Mouse (Mus musculus) CD4-positive, CD25-positive, alpha-beta regulatory T cell, adult 4 months (primary cell): ENCODE data around the gene 4930469K13Rik. TPM values are rescaled to one million over a fixed set of nuclear protein-coding genes. Genes with fewer than 3 reads are reported as not detected.

ENCODE experiments used
- ATAC-seq: one replicate; pipeline ENCODE4 v1.8.0; 2017
- polyA plus RNA-seq, 2 experiments: library from polyadenylated mRNA; unstranded; fragments of 100-300 nt; shearing (Covaris generic); gene quantifications; one replicate each; pipeline ENCODE4 v1.2.1; 2017

4930469K13Rik gene
- polyA plus RNA-seq, 2 experiments from 2014 or later: 10.7 to 11.1 TPM

DNA sequence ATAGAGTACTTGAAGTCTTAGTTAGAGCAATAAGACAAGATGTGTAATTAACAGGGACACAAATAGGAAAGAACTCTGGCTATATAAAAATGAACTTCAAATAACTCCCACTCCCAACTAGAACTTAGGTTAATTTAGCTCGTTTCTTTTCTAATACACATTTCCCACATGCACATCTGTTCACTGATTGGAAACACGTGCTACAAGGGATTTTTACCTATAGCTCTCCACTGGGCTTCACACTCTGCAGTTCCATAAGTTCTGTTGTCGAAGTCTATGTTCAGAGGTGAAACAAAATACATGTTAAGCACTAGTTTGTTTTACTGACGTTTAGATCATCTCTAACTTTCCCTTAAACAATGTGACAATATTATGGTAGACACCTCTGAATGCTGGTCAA is 118.2 kb downstream of the 4930469K13Rik start:
- ATAC-seq: no peak

DNA sequence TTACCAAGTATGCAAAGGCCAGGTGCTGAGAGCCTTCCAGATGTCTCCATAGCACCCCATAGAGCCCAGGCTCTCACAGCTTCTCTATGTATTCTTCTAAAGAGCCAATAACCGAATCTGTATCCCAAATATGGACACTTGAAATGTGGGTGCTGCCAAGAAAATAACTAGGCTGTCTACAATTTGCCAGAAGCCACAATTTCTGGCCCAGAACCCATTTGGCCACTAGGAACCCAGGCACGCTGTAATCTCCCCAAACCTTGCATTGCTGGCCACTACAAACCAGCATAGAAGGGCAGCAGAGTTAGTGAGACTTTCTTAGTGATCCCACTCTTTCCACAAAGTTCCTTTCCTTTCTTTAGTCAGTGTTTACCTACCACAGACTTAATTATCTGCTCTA is 123.2 kb downstream of the 4930469K13Rik start:
- ATAC-seq: no peak

GRCm38 (mm10) chr11:33974341-33975040 is 123.9 kb downstream of the 4930469K13Rik start:
- ATAC-seq: no peak

DNA sequence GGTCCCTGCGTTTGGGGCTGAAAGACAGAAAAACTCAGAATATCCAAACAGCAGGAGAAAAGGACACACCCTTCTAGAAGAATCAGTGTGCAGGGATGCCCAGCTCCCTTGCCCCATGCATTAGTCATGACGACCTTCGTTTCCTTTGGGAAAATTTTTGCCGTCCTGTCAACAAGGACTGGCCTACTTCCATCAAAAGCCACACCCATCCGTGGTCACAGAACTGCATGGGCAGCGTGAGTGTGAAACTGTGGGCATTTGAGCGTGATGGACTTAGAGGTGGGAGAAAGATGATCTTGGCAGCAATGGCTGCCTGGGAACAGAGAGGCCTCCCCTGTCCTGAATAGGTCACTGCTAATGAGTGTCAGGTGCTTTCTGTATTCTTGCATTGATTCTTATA is 126.2 kb downstream of the 4930469K13Rik start:
- no peak for ATAC-seq

DNA sequence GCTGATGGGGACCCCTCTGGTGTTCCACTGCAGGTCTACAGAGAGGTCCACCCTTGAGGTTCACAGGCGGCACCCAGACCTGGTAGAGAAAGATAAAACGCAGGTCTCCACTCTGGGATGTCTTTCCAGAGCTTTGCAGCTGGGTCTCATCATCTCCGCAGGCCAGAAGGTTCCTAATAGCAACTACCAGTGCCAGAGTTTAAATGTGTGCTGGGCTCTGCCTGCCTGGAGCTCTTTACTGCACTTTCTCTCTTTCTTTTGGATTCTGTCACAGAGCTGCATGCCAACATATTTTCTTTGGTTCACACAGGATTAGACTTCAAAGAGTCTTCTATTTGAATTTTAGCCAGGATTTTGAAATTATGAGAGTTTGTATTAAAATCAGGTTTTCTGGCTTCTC is 129.2 kb downstream of the 4930469K13Rik start:
- ATAC-seq: no peak

DNA sequence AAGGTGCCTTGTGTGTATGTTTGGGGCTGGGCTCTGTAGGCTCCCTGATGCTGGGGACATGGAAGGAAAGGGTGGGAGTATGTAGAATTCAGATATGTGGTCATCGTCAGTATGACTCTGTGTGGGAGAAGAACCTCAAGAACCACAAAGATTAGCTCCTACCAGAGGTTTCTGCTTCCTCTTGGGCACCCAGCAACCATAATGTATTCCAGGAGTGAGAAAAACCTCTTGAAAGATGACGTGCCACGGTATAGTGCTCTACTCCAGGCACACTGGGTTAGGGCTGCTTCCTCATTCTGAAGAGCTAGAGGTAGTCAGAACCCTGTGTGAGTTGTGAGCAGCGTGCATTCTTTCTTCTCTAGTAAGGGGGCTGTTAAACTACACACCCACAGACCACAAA is 130.6 kb downstream of the 4930469K13Rik start:
- no peak for ATAC-seq

- no peak for ATAC-seq
Measured at GRCm38 (mm10) chr11:33965380-33965779, 133.0 kb downstream of the 4930469K13Rik start.

DNA sequence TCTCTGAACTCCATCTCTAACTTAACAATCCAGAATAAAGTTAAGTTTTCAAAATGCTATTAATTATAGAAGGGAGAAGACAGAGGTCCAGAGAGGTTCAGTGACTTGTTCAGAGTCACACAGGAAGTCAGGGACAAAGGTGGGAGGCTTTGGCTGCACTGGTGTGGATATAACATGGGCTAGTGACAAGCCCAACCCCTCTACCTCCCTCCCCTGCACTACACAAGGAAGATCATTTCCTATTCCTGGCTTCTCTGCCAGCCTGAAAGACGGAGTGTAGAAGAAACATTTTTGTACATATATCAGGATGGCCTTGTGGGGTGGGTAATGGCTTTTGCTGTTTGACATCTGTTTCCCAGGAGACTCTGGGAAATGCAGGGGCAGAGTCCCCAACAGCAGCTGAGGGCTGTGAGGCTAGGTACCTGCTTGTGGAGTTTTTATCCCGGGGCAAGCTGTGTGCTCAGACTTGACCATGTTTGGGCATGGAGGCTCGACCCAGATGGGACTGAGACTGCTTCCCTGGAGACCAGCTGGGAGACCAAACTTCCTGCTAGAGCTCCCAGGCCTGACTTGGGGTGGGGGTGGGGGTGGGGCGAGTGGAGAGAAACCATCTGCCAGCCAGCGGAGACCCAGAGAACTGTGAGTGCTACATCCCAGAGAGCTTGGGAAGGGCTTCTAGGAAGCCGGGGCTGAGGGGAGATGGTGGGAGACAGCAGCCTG is 135.5 kb downstream of the 4930469K13Rik start, which contains the start of gene Kcnmb1:
Gene Kcnmb1, plus strand, starts transcription at position 326 of the 720 bp plus-strand sequence.
- ATAC-seq: no peak

DNA sequence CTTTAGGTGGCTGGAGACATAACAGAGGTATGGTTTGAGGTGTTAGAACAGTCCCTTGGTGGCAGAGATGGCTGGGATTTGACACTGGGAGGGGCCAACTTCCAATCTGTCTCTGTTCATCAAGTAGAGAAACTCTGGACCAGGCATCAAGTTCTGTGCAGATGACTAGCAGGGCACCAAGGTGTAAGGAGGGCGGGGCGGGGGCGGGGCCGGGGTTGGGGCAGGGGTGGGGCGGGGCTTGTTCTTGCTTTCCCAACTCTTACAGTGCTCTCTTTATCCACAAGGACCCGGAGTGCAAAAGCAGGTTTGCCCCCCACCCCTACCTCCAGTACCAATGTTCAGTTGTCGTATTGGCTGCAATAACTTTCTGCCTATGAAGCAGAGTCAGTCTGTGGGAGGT is 136.2 kb downstream of the 4930469K13Rik start:
- no peak for ATAC-seq

DNA sequence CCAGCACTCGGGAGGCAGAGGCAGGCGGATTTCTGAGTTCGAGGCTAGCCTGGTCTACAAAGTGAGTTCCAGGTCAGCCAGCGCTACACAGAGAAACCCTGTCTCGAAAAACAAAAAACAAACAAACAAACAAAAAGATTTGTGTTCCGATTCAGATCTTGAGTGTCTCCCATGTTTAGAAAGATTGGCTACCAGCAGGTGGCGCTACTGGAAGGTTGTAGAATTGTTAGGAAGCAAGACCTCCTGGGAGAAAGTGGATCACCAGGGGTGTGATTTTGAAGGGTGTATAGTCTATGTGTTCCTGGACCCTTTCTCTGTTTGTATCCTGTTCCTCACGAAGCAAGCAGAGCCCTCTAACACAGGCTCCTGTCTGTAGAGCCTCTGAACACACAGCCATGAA is 139.6 kb downstream of the 4930469K13Rik start:
- ATAC-seq: no peak

GRCm38 (mm10) chr11:33957595-33957994 is 140.8 kb downstream of the 4930469K13Rik start:
- no peak for ATAC-seq

DNA sequence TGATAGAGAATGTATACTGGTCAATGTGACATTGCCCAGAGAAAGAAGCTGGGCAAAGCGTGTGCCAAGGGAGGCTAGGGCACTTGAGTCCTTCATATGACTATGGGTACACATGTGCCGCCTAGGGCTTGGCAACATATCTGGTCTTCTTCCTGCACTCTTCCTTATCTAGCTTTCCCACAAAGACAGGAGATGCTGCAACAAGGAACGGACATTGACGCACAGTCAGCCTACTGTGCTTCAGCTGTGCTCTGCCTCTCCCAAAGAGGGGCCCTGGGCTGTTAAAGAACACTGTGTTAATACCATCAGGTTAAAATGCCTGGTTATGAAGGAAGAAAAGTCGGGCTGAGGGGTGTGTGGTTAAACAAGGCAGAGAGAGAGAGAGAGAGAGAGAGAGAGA is 141.7 kb downstream of the 4930469K13Rik start:
- ATAC-seq: no peak

DNA sequence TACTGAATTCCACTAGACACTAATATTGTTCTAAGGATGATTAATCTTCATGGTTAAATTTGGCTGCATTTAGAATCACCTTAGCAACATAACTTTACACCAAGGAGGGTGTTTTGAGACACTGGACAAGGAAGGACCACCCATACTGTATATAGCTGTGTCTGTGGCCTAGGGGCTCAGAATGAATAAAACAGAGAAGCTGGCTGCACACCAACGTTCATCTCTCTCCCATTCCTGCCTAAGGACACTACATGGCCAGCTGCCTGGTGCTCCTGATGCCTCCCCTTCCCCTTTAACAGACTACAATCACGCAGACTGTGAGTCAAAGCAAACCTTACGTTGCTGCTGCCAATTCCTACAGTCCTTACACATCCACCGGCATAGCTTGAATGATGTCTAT is 142.4 kb downstream of the 4930469K13Rik start:
- no peak for ATAC-seq

GRCm38 (mm10) chr11:33951684-33952625 is 146.4 kb downstream of the 4930469K13Rik start:
- no peak for ATAC-seq

DNA sequence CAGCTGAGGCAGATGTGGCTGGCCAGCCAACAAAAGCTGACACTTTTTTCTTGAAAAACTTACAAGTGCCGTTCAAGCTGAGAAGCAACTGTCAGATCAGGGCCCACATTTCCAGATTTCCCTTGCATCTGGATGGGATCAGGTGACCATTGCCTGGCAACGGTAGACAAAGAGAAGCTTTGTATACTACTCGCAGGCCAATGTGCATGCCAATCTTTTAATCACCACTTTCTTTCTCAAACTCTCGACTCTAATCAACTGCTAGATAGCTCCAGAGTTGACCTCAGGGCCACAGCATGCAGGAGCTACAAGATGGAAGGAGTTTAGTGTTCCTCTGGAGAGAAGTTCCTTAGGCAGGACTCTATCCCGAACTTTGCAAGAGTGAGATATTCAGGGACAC is 147.2 kb downstream of the 4930469K13Rik start:
- no peak for ATAC-seq

DNA sequence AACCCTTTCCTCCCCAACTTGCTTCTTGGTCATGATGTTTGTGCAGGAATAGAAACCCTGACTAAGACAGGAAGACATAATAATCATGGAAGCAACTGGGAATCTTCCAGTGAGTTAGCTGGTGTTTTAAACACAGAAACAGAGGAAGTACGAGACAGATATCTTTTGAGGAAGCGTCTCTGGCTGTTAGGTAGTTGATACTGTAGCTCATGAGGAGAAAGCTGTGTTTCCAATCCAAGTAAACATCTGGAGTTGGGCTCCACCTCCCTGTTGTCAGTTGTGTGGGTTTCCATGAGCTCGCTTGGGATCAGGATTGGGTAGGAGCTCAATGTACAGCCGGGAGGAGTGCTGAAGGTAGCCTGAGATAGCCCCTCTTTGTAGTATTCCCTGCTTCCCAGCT is 151.9 kb downstream of the 4930469K13Rik start:
- no peak for ATAC-seq

- no peak for ATAC-seq
Measured at GRCm38 (mm10) chr11:33944786-33945328, 153.5 kb downstream of the 4930469K13Rik start.

- ATAC-seq: no peak
Measured at GRCm38 (mm10) chr11:33944067-33944785, 154.1 kb downstream of the 4930469K13Rik start.

DNA sequence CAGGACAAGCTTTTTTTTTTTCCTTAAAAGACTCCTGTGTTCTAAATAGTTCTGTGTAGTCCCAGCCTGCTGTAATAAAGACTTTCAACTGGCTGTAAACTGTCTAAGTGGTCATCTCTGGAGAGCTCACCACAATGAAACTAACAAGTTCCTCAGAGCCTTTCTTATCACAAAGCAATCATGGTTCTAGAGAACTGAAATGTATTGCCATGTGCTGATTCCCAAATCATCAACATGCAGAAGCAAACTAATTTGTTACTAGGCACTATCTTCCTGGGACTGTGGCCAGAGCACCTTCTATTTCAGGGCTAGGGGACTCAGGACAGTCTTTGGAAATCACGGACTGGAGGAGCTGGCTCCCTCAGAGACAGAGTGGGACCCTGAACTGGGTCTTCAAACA is 154.8 kb downstream of the 4930469K13Rik start:
- no peak for ATAC-seq

DNA sequence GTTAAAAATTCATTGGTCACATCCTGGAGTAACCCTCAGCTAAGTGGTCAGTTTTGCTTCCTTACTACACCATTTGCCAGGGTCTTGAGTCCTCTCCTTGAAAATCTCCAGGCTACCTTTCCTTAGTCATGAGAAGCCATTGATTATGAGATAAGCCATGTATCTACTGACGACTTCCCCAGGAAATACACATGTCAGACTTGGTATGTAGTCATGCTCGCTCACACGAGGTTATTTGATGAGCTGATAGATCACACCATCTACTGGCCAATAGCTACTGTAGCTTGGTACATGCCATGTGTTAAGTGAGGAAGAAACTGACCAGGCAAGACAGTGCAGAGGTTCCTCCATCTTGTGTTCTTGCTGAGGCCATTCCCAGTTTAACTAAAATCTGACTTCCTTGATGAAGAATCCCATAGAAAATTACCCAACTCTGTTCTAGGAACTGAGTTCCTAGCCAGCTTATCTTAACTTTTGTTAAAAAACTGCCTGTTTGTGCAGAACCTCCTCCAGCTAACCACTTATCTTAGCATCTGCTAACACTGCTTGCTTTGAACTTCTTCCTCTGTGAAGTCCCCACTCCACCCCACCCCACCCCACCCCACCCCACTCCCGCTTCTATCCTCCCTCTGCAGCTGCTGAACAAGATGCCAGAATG is 158.8 kb downstream of the 4930469K13Rik start:
- peak; percentile 56 for ATAC-seq

GRCm38 (mm10) chr11:33938561-33939274 is 159.6 kb downstream of the 4930469K13Rik start:
- ATAC-seq: peak; percentile 80
